Mouse (Mus musculus) cerebellum, adult 2 months (tissue): Measurements from ENCODE around the gene Prkab1.

Source experiments
- CTCF ChIP-seq: fragments of 200-500 bp; IDR thresholded peaks from 2 replicates; pipeline ENCODE4 v1.5.1; 2011; ENCODE audit warnings: low read depth, mild to moderate bottlenecking, control low read depth, low read length, moderate library complexity, borderline replicate concordance; ENCODE audit not compliant: insufficient read depth
- POLR2A ChIP-seq: fragments of 200-500 bp; IDR thresholded peaks from 2 replicates; pipeline ENCODE4 v1.6.1; 2011; ENCODE audit warnings: low read length, control low read depth, borderline replicate concordance; ENCODE audit not compliant: insufficient read depth

DNA sequence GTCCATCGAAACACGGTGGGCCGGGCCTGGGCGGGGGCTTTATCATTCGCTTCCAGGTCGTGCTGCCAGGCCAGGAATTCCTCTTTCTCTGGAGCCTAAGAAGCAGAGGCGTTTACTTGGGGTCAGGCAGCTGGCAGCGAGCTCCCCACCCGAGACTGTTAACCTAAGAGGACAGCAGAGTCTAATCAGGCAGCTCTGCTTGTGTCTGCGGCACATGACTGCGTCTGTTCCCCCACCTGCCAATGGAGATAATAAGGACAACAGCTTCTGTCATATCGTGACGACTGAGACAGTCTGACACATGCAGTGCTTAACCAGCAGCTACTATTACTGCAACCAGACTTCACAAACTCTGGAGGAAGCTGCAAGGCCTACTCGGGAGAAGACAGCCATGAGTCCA, 2.8 kb downstream of the Prkab1 start:
- no peak for TF ChIP-seq CTCF
- no peak for TF ChIP-seq POLR2A
